Mouse (Mus musculus) layer of hippocampus, adult 11-12 months (tissue): ENCODE measurements at regions not wholly inside any gene's neighbourhood (a gene's known extent, or its start where the extent isn't known, plus 50 kb on each side); places are given as distances from the start of the nearest gene placed in this dataset.

ENCODE experiments used
- DNase-seq: peaks from one replicate; pipeline ENCODE4 v3.0.0; 2022; ENCODE audit warnings: low spot score

- no peak for DNase-seq
Measured at GRCm38 (mm10) chr8:74153914-74154540, 718.9 kb upstream of the Isx start.

- no peak for DNase-seq
Measured at GRCm38 (mm10) chr8:74169561-74169960, 703.4 kb upstream of the Isx start.

GRCm38 (mm10) chr8:74170702-74171101, 702.3 kb upstream of the Isx start:
- DNase-seq: no peak

- no peak for DNase-seq
Measured at GRCm38 (mm10) chr8:74171113-74171512, 701.9 kb upstream of the Isx start.

- peak; percentile 31 for DNase-seq
Measured at GRCm38 (mm10) chr8:74204601-74205000, 668.4 kb upstream of the Isx start.

GRCm38 (mm10) chr8:74208292-74208691, 664.7 kb upstream of the Isx start:
- DNase-seq: no peak

- no peak for DNase-seq
Measured at GRCm38 (mm10) chr8:74216776-74217175, 656.2 kb upstream of the Isx start.
